Mouse (Mus musculus) urinary bladder, postnatal 36 days (tissue): ENCODE results near the gene Gsg1l2.

Experiments used
- DNase-seq, 2 experiments: peaks; one replicate each; pipeline ENCODE4 v3.0.0; 2022; ENCODE audit warnings: low spot score in 2 of 2, mixed read lengths in 1 of 2

The Gsg1l2 gene

DNA sequence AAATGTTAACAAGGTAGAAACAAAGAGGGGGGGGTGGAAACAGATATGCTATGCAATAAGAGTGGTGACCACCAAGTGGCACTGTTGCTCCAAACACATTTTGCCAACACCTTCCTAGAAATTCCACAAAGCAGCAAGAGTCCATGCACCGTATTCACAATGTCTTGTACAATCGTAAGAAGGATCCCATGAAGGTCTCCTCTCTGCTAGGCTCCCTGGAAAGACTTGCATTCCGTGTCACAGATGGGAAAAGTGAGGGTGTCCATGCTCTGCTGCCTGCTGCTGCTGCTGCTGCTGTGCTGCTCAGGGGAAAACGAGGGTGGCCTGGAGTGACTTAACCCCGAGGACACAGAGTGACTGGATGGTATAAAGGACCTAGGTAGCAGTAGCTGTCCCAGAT, 45.2 kb downstream of the Gsg1l2 start:
- no peak for DNase-seq

DNA sequence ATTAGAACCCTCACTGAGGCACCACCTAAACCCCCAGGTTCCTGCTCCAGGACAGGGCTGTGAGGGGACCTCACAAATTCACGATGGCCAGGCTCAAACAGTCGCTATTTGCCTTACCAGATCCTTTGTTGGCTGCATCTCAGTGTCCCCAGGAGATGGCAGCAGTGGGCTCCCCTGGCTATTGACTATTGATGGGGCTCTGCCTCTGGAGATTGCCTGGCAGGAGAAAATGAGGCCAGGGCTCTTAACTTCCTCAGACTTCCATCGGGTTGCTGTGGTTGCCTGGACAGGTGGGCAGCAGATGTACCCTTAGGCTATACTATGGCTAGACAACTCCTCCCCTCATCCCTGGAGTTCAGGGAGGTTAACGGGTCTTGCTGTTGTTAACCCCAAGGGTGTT, 45.8 kb downstream of the Gsg1l2 start:
- peak; percentile 20 to 22 for DNase-seq

DNA sequence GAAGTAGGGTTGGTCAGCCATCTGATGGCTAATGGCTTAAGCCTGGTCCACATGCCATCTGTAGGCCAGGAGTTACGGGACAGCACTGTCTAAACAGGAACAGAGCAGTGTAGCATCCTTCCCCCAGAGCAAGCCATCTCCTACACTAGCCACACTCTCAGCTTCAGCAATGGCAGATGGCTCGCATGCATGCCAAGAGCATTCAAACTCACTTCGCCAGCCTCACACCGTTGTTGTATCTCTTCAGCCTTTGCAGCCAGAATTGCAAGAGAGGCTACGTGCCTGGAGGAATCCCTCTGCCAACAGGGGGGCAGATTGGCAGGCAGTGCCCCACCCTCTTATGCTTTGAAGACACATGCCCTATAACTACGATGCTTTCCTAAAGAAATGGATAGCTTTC, 47.2 kb downstream of the Gsg1l2 start:
- no peak for DNase-seq

DNA sequence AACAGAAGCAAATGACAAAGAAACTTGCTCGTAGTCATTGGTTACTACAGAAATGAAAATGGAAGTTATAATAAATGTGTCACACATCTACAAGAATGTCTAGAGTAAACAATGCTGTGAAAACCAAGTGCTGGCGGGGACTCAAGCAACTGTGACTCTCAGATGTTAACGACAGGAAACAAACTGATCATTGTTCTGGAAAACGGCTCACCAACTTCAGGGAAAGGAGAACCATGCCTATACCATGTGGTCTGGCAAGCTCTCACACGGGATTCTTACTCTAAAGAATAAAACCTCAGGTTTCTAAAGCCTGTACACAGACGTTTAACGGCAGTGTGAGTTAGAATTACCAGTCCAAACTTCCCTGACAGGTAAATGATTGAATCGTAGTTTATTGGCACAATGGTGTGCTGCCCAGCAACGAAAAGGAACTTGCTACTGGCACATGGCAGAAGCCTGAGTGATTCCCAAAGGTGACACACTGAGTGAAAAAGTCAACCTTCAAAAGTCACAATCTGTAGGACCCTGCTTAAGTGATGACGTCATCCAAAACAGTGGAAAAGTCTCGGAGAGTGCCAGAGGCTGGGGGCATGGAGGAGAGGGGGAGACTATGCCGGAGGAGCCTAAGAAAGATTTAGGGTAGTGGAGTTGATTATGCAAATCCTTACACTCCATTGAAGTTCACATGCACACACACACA, 54.1 kb downstream of the Gsg1l2 start:
- DNase-seq = no peak

DNA sequence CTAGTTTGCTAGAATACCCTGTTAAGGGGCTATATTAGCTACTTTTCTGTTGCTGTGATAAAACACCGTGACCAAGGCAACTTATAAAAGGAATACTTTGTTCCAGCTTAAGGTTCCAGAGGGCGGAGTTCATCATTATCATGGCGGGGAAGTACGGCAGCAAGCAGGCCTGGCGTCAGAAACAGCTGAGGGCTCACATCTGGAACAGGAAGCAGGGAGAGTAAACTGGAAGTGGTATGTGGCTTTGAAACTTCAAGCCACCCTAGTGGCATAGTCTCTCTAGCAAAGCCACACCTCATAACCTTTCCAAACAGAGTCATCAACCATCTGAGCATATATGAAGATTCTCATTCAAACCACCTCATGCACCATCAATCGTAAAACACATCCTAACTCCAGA, 55.1 kb downstream of the Gsg1l2 start:
- DNase-seq = no peak

DNA sequence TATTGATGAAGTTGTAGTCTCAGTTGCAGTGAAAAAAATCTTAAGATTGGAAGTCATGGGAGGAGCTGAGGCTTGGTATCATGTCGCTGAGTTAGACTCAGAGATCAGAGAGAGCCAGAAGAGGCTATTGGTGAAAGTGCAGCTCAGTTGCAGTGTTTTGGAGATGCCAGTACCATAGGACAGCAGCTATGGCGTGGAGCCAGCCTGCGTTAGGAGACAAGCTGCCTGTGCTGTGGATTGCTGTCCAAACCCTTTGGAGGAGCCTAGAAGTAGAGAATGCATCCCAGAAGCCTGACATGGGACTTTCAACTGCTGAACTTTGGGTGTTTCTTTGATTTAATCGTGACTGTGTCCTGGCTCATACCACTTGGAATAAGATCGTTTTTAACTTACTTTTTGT, 57.4 kb downstream of the Gsg1l2 start:
- DNase-seq = no peak

DNA sequence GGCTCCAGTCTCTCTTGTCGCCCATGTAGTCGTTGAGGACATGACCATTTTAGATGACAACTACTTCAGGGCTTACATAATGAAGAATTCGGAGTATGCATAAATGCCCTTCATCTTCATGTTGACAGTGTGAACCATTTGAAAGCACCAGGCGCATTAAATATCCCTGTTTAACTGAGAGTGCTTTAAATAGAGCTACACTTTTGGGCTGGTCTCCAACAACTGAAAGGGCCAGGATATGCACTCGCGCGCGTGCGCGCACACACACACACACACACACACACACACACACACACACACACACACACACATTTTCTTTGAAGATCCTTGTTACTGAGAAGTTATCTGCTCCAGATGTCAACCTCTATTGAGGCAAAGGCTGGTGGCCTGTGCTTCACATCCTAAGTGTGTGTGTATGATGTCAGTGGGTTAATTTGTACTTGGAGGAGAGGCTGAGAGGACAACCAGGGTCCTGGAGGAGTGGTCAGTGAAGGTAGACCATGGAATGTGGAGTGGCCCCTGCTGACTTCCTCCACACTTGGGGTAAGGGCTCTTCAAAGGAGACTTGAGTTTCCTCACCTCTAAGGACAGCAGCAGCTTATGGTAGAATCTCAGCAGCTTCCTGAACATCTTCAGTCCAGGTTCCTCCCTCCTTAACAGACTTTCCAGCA, 61.1 kb downstream of the Gsg1l2 start:
- DNase-seq = no peak
